Mouse (Mus musculus): ENCODE measurements at regions not wholly inside any gene's neighbourhood (a gene's known extent, or its start where the extent isn't known, plus 50 kb on each side); places are given as distances from the start of the nearest gene placed in this dataset.

DNA sequence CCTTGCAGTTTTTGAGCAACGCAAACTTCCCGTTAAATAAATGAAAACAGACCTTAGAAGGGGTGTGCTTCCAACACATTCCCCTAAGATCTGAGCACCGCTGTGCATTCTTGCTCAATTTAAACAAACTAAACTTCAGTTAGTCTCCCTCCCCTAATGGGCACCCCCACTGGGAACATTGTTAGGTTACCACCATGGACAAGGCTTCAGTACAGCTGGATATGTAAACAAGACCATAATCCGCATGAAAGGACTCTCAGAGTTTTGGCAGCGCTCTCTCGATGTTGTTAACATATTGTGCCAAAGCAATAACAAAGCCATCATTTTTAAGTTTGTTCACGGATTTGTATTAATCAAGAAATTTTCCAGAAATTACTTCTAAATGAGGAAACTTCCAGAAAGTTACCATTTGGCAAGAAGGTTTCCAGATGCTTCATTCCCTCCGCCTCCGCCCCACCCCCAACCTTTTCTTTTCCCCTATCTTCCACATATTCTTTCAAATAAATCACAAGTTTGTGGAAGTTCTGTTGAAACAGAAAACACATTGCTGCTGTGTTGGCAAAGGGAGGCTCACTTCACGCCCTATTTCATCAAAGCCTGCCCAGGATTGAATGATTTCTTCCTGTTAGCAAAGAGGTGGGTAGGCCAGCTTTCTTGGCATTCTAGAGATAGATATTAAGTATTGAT is 429.6 kb upstream of the Nr2f1 start:
- in situ Hi-C loops (cut with MboI; ENCODE audit: low sequenced_read_pairs in 2 of 2, unreplicated experiment in 2 of 2): no loop called here
- no peaks in the 10 kb centered on the region for H3K4me1 ChIP-seq (ENCODE audit: control insufficient read depth in 2 of 2, insufficient read depth in 2 of 2, low read length in 2 of 2, poor library complexity in 1 of 2)
- TF ChIP-seq MAFK (IDR thresholded peaks at IDR 0.05; ENCODE audit: insufficient read depth, low read depth, low read length) (no peak), HCFC1 (IDR thresholded peaks at IDR 0.05; ENCODE audit: borderline replicate concordance, insufficient read depth, low read length) (no peak), ZNF384 (IDR thresholded peaks at IDR 0.05; ENCODE audit: low read depth, low read length) (no peak), CHD2 (IDR thresholded peaks at IDR 0.05; ENCODE audit: low read depth, low read length) (no peak), ZC3H11A (IDR thresholded peaks at IDR 0.05; ENCODE audit: borderline replicate concordance, low read depth, low read length) (no peak)
- no peaks in the 10 kb centered on the region for H3K36me3 ChIP-seq (ENCODE audit: control insufficient read depth, insufficient read depth, low read length, poor library complexity, severe bottlenecking)
- H3K4me3 ChIP-seq (ENCODE audit: insufficient read depth in 1 of 2, low read depth in 1 of 2, low read length in 2 of 2, poor library complexity in 1 of 2, severe bottlenecking in 1 of 2): no peak overlapping the region
- H3K9ac ChIP-seq (ENCODE audit: insufficient read depth, low read depth, low read length, poor library complexity, severe bottlenecking): no peak overlapping the region
- DNase-seq (ENCODE audit: low read depth, low spot score): no peak
- no peak overlapping the region for H3K27ac ChIP-seq (ENCODE audit: insufficient read depth, low read depth, low read length, poor library complexity, severe bottlenecking)
- H3K9me3 ChIP-seq (ENCODE audit: control insufficient read depth, insufficient read depth, low read depth, low read length): no peaks in the 10 kb centered on the region

DNA sequence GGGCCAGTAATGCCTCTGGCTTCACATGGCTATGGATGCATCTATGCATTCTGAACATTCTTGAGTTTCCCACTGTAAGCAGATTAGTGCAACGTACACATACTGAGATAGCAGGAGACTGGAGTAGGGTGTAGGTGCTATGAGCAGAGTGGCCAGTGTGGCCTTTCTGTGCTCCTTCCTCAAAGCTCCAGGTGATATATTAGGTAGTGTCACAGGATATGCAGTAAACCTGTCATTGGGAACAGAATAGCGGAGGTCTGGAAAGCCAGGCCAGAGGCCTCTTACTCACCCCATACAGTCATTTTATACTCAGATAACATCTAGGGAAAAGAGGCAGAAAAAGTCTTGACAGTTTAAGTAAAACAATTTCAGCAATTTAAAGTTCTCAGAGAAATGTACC is 424.1 kb upstream of the Nr2f1 start:
- DNase-seq (ENCODE audit: low read depth, low spot score): no peak
- Histone ChIP-seq H3K4me3 (ENCODE audit: insufficient read depth in 1 of 2, low read depth in 1 of 2, low read length in 2 of 2, poor library complexity in 1 of 2, severe bottlenecking in 1 of 2) (no peak overlapping the region), H3K4me1 (ENCODE audit: control insufficient read depth in 2 of 2, insufficient read depth in 2 of 2, low read length in 2 of 2, poor library complexity in 1 of 2) (no peaks in the 10 kb centered on the region), H3K9me3 (ENCODE audit: control insufficient read depth, insufficient read depth, low read depth, low read length) (no peaks in the 10 kb centered on the region), H3K36me3 (ENCODE audit: control insufficient read depth, insufficient read depth, low read length, poor library complexity, severe bottlenecking) (no peaks in the 10 kb centered on the region), H3K27ac (ENCODE audit: insufficient read depth, low read depth, low read length, poor library complexity, severe bottlenecking) (no peak overlapping the region), H3K9ac (ENCODE audit: insufficient read depth, low read depth, low read length, poor library complexity, severe bottlenecking) (no peak overlapping the region)
- TF ChIP-seq ZC3H11A (IDR thresholded peaks at IDR 0.05; ENCODE audit: borderline replicate concordance, low read depth, low read length) (no peak), MAFK (IDR thresholded peaks at IDR 0.05; ENCODE audit: insufficient read depth, low read depth, low read length) (no peak), HCFC1 (IDR thresholded peaks at IDR 0.05; ENCODE audit: borderline replicate concordance, insufficient read depth, low read length) (no peak), CHD2 (IDR thresholded peaks at IDR 0.05; ENCODE audit: low read depth, low read length) (no peak), ZNF384 (IDR thresholded peaks at IDR 0.05; ENCODE audit: low read depth, low read length) (no peak)
- in situ Hi-C loops (cut with MboI; ENCODE audit: low sequenced_read_pairs in 2 of 2, unreplicated experiment in 2 of 2): no loop called here

DNA sequence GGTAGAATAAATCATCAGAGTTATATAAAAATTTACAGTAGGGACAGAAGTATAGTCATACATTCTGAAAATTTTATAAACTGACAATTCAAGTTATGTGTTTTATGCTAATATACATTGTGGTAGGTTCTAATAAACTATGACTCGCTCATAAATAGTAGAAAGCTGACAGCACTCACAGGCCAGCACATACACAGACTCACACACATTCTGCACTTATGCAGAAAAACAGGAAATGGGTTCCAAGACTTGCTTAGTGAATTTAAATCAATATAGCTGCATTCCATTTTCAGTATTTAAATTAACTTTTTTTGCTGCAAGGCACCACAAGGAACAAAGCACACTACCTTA is 403.3 kb upstream of the Nr2f1 start:
- no peak for DNase-seq (ENCODE audit: low read depth, low spot score)
- H3K9me3 ChIP-seq (ENCODE audit: control insufficient read depth, insufficient read depth, low read depth, low read length): no peaks in the 10 kb centered on the region
- in situ Hi-C loops (cut with MboI; ENCODE audit: low sequenced_read_pairs in 2 of 2, unreplicated experiment in 2 of 2): no loop called here
- no peak for TF ChIP-seq MAFK (IDR thresholded peaks at IDR 0.05; ENCODE audit: insufficient read depth, low read depth, low read length)
- TF ChIP-seq ZC3H11A (IDR thresholded peaks at IDR 0.05; ENCODE audit: borderline replicate concordance, low read depth, low read length): no peak
- TF ChIP-seq HCFC1 (IDR thresholded peaks at IDR 0.05; ENCODE audit: borderline replicate concordance, insufficient read depth, low read length): no peak
- no peak for TF ChIP-seq CHD2 (IDR thresholded peaks at IDR 0.05; ENCODE audit: low read depth, low read length)
- no peak for TF ChIP-seq ZNF384 (IDR thresholded peaks at IDR 0.05; ENCODE audit: low read depth, low read length)
- no peak overlapping the region for H3K4me3 ChIP-seq (ENCODE audit: insufficient read depth in 1 of 2, low read depth in 1 of 2, low read length in 2 of 2, poor library complexity in 1 of 2, severe bottlenecking in 1 of 2)
- H3K4me1 ChIP-seq (ENCODE audit: control insufficient read depth in 2 of 2, insufficient read depth in 2 of 2, low read length in 2 of 2, poor library complexity in 1 of 2): no peaks in the 10 kb centered on the region
- no peaks in the 10 kb centered on the region for H3K36me3 ChIP-seq (ENCODE audit: control insufficient read depth, insufficient read depth, low read length, poor library complexity, severe bottlenecking)
- H3K27ac ChIP-seq (ENCODE audit: insufficient read depth, low read depth, low read length, poor library complexity, severe bottlenecking): no peak overlapping the region
- H3K9ac ChIP-seq (ENCODE audit: insufficient read depth, low read depth, low read length, poor library complexity, severe bottlenecking): no peak overlapping the region

DNA sequence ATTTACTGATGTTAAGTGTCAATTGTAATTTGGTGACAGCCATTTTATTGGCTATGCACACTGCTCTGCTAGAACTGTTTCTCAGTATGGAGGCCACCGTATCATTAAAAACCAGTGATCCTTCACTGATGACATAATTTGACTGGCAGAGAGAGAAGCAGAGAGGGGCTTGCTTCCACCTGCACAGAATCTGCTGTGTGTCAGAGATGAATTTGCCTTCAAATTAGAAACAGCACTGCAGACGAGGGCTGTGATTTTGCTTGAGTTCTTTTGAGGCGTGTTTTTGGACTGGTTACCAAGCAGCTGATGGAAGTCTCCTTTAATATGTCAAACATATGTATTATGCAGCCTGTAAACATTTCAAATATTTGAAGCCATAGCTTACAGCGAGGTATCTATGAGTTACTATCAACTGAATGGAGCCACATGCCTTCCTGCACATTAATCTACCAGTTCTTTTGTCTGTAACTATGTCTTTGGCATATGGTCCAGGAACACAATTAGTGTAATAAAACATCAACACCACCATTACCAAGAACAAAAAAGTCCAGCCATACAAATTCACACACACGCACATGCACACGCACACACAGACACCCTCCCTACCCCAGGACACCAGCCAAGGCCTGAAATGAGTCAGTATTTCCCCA is 402.8 kb upstream of the Nr2f1 start:
- in situ Hi-C loops (cut with MboI; ENCODE audit: low sequenced_read_pairs in 2 of 2, unreplicated experiment in 2 of 2): no loop called here
- no peak overlapping the region for H3K4me3 ChIP-seq (ENCODE audit: insufficient read depth in 1 of 2, low read depth in 1 of 2, low read length in 2 of 2, poor library complexity in 1 of 2, severe bottlenecking in 1 of 2)
- TF ChIP-seq MAFK (IDR thresholded peaks at IDR 0.05; ENCODE audit: insufficient read depth, low read depth, low read length) (no peak), ZNF384 (IDR thresholded peaks at IDR 0.05; ENCODE audit: low read depth, low read length) (no peak), CHD2 (IDR thresholded peaks at IDR 0.05; ENCODE audit: low read depth, low read length) (no peak), ZC3H11A (IDR thresholded peaks at IDR 0.05; ENCODE audit: borderline replicate concordance, low read depth, low read length) (no peak), HCFC1 (IDR thresholded peaks at IDR 0.05; ENCODE audit: borderline replicate concordance, insufficient read depth, low read length) (no peak)
- H3K36me3 ChIP-seq (ENCODE audit: control insufficient read depth, insufficient read depth, low read length, poor library complexity, severe bottlenecking): no peaks in the 10 kb centered on the region
- H3K27ac ChIP-seq (ENCODE audit: insufficient read depth, low read depth, low read length, poor library complexity, severe bottlenecking): no peak overlapping the region
- no peaks in the 10 kb centered on the region for H3K9me3 ChIP-seq (ENCODE audit: control insufficient read depth, insufficient read depth, low read depth, low read length)
- no peaks in the 10 kb centered on the region for H3K4me1 ChIP-seq (ENCODE audit: control insufficient read depth in 2 of 2, insufficient read depth in 2 of 2, low read length in 2 of 2, poor library complexity in 1 of 2)
- H3K9ac ChIP-seq (ENCODE audit: insufficient read depth, low read depth, low read length, poor library complexity, severe bottlenecking): no peak overlapping the region
- no peak for DNase-seq (ENCODE audit: low read depth, low spot score)
